Mouse (Mus musculus) adrenal gland, adult 2 months (tissue): Measurements from ENCODE around the gene Gck. TPM values are rescaled to one million over a fixed set of nuclear protein-coding genes. Genes with fewer than 3 reads are reported as not detected.
A peak's percentile ranks its signal among the peaks of the same experiment; 100 is the strongest.
"Not testable (repeated sequence)": the region's sequence is repeated elsewhere in the genome, so short reads cannot be mapped to it uniquely, and the experiment has no call there.

Experiments
- DNase-seq: peaks from one replicate; pipeline ENCODE4 v3.0.0; 2021
- polyA plus RNA-seq: library from polyadenylated mRNA; depleted of rRNA; stranded (reverse); fragments of >200 nt; gene quantifications from 2 replicates; pipeline ENCODE4 v1.2.3, GENCODE M21; 2012
- total RNA-seq, 2 experiments: library from RNA; stranded (reverse); gene quantifications; 2 replicates each; pipeline ENCODE4 v1.2.3; 2021

Gene Gck
- total and polyA plus RNA-seq, 3 experiments, result 1.2 to 3.7 (median 2.5) TPM

- no peak for DNase-seq
Measured at GRCm38 (mm10) chr11:5907096-5907495, 42.8 kb downstream of the Gck start.

- no peak for DNase-seq
Measured at GRCm38 (mm10) chr11:5905778-5906518, 43.9 kb downstream of the Gck start.

GRCm38 (mm10) chr11:5904871-5905270 lies 45.0 kb downstream of the Gck start:
- DNase-seq, result no peak

DNA sequence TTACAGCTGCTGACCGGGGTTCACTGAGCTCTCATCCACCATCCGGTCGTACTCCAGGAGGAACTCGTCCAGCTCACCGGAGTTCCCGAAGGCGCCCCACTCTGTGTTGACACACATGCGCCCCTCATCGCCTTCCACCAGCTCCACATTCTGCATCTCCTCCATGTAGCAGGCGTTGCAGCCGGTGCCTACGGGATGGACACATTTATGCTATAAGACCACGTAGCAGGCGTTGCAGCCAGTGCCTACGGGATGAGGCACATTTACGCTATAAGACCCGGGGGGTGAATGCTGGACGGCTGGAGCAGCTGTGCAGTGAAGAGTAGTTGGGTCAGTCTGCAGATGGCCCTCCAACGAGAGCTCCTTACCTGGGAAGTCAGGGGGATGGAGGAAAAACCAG lies 45.5 kb downstream of the Gck start:
- DNase-seq, result no peak

DNA sequence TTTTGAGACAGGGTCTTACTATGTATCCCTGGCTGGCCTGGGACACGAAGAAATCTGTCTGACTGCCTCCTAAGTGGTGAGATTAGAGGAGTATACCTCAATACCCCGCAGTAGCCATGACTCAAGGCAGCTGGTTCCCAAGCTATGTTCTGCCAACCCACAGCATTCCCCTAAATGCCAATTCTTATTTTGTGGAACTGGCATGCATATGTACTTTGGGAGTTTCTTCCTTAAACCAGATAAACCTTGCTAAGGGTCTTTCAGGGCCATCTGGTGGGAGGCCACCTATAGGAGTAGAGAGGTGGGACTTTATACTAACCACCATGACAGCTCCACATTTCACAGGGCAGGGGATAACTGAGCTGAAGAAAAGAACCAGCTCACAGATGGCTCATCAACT lies 46.0 kb downstream of the Gck start:
- DNase-seq, result no peak

DNA sequence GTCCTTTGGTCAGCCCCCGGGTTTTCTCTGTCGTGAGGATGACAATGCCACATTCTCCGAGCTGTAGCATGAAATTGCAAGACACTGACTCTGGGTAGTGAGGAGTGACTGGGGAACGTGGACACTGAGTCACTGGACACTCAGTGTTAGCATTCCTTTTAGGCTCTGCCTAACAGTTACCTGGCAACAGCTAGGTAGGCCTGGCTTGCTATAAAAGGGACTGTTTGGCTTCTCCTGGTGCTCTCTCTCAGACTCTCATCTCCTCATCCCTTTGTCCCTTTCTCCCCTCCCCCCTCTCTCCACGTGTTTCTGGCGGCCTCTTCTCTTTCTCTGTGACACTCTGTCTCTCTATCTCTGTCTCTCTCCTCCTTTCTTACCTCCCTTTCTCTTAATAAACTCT lies 47.5 kb downstream of the Gck start:
- DNase-seq, result no peak

DNA sequence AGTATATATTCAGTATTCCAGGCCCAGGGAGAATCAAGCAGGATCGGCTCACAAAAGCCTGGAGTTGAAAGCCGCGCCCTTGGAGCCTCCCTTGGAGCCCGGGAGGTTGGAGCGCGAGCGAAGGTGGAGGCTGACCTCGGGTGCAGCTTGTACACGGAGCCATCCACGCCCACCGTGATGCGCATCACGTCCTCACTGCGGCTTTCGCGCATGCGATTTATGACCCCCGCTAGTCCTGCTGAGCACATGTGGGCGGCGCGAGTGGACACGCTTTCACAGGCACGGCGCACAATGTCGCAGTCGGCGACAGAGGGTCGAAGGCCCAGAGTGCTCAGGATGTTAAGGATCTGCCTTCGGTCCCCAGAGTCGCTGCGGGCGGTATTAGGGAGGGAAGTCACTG lies 47.9 kb downstream of the Gck start:
- peak; percentile 45 for DNase-seq

DNA sequence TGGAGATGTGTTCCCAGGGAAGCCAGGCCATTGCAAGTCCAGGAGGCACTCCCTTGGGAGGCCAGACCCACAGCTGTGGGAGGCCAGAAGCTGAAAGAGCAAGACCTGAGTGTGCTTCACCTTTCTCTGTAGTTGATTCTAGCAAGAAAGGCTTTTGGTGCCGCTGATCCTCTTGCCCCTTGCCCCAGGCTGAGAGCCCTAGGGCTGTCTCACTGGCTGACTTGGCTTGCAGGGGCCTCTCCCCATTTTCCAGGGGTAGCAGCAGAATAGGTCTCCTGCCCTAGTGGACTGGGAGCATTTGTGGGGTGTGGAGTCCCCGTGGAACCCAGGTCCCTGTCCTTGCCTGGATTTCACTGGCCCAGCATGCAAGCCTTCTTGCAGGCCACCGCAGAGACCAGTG lies 48.6 kb downstream of the Gck start:
- DNase-seq, result no peak

DNA sequence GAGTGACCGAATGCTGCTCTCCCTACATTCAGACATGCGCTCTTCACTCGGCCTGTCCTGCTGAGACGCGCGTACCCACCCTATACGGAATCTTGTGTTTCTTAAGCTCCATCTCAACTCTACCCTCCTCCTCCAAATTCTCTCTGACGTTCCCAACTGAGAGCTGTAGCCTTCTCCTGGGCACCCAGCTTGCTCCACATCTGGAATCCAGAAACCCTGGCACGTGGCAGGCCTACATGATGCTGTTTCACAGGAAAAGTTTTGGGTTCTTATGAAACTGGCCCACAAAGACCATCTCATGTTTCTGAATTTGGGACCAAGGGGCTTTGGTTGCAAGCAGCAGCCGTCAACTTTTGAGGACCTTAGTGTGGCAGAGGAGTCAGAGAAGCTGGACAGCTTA lies 50.6 kb downstream of the Gck start:
- DNase-seq, result no peak

- DNase-seq, result no peak
Measured at GRCm38 (mm10) chr11:5898531-5898930, 51.4 kb downstream of the Gck start, which contains the start of gene Myl7. TSS of gene Myl7 (minus strand) at chr11:5898782.

DNA sequence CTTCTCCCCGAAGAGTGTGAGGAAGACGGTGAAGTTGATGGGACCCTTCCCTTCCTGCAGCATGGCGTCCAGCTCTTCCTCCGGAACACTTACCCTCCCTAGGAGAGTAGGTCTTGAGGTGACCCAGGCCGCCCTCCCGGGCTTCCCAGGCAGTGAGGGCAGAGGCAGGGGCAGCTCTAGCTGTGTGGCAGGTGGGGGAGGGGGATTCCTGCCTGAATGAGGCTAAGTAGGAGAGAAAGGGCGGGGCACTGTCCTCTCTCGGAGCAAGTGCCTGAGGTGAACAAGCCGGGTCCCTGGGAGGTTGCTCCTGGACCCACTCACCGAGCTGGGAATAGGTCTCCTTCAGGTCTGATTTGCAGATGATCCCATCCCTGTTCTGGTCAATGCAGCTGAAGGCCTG lies 52.0 kb downstream of the Gck start:
- no peak for DNase-seq

GRCm38 (mm10) chr11:5897230-5897629 lies 52.7 kb downstream of the Gck start:
- no peak for DNase-seq

DNA sequence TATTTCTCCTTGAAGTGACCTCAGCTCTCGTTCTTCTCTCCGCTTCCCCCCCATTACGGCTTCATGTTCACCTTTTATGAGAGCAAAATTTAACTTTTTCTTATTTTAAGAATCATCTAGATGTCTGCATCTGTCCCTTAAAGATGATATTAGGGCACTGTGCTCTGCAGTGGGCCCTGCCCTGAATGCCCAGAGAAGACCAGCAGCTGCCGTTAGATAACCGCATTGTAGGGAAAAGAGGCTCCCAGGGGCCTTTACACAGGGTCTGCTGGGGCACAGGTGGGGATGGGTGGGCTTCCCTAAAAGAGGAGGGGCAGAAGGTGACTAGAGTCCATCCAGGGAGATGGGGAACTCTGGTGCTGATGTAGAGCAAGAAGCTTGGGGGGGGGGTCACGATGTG lies 56.1 kb downstream of the Gck start:
- DNase-seq, result no peak

- DNase-seq, result no peak
Measured at GRCm38 (mm10) chr11:5892810-5893368, 57.0 kb downstream of the Gck start.

DNA sequence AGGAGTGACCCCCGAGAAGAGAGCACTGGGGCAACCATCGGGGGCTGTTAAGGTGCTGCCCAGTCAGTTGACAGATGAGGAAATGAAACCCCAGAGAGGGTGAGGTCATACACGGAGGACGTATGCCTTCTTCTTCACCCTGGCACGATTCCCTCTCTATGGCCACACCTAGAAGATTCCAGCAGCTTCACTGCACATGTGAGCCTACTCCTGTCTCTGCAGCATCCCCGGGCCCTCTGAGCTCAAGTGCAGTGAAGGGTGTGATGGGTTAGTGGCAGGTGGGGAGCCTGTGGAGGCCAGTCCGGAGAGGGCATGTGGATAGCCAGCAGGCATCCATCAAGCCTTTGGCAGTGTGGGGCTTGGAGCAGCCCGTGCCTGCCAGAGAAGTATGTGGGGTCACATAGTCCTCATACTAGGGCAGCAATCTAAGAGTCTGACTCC lies 57.7 kb downstream of the Gck start:
- no peak for DNase-seq

GRCm38 (mm10) chr11:5888563-5888962 lies 61.3 kb downstream of the Gck start:
- not testable (repeated sequence) for DNase-seq

GRCm38 (mm10) chr11:5887250-5887649 lies 62.6 kb downstream of the Gck start:
- DNase-seq, result no peak

GRCm38 (mm10) chr11:5886187-5886586 lies 63.7 kb downstream of the Gck start:
- peak; percentile 42 for DNase-seq

DNA sequence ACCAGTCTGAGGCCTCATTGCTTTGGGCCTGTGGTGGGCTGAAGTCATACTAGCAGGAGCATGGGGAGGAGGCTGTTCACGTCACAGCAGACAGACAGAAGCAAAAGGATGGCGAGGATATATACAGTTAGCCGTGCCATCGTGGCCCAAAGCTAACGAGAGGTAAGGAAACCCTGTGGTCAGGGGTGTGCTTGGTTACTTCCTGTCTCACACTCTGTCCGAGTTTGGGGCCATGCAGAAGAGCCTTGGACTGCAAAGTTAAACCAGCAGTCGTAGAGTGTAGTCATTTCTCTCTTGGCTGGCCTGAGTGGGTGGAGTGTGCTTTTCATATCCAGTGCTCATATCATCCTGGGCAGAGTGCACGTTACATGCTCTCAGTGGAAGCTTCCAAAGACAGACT lies 67.4 kb downstream of the Gck start:
- no peak for DNase-seq

- no peak for DNase-seq
Measured at GRCm38 (mm10) chr11:5879905-5880304, 70.0 kb downstream of the Gck start.

- DNase-seq, result no peak
Measured at GRCm38 (mm10) chr11:5878661-5879060, 71.2 kb downstream of the Gck start.

GRCm38 (mm10) chr11:5877921-5878526 lies 71.9 kb downstream of the Gck start, which contains the start of gene Pold2:
TSS of gene Pold2 (minus strand) at chr11:5878292.
- peak; percentile 99 for DNase-seq

DNA sequence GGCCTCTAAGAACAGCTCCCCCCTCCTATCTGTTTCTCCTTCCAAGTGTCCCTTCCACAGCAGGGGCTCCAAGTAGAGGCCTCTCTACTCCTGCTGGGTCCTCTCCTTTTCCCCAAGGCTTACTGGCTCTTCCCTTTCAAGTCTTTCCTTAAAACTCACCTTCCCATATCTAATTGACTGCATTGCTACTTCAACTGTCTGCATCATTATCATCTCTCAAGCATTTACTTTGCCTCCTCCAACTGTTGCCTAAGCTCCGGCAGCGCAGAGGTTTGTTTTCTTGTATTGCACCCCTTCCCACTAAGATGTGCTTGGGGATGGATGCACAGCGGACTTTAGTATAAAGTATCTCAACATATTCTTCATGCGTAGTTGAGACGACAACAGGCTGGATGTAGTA lies 72.5 kb downstream of the Gck start:
- DNase-seq, result no peak

DNA sequence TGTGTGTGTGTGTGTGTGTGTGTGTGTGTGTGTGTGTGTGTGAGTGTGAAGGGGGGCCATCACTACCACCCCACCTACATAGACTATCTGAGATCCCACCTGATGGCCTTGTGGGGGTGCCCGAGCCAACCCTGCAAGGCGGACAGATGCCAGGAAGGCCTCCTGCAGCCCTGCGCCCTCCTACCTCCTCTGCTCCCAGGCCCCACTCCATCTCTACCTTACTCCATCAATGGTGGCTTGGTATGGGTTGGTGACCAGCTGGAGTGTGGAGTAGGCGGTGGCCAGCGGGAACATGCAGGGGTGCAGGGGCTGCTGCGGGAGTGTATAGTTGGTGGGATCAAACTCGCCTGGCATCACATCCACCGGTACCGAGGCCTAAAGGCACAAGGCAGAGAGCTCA lies 76.7 kb downstream of the Gck start:
- no peak for DNase-seq
